Mouse (Mus musculus) cerebellum, postnatal 14 days (tissue): Measurements from ENCODE around the gene Fndc3b.
"Not testable (repeated sequence)": the region's sequence is repeated elsewhere in the genome, so short reads cannot be mapped to it uniquely, and the experiment has no call there.

Experiments
- DNase-seq, 2 experiments: peaks; one replicate each; pipeline ENCODE4 v3.0.0; 2021; ENCODE audit warnings: mixed read lengths in 2 of 2

Gene Fndc3b

GRCm38 (mm10) chr3:27494066-27494465 lies 217.0 kb downstream of the Fndc3b start:
- no peak for DNase-seq

GRCm38 (mm10) chr3:27491821-27492220 lies 219.3 kb downstream of the Fndc3b start:
- peak in 1 of 2 experiments; percentile 24 for DNase-seq

- DNase-seq: no peak
Measured at GRCm38 (mm10) chr3:27491367-27491766, 219.7 kb downstream of the Fndc3b start.

GRCm38 (mm10) chr3:27490891-27491290 lies 220.2 kb downstream of the Fndc3b start:
- DNase-seq: no peak

- DNase-seq: no peak
Measured at GRCm38 (mm10) chr3:27489550-27489949, 221.6 kb downstream of the Fndc3b start.

- DNase-seq: no peak
Measured at GRCm38 (mm10) chr3:27485141-27485540, 226.0 kb downstream of the Fndc3b start.

- DNase-seq: no peak
Measured at GRCm38 (mm10) chr3:27484698-27485097, 226.4 kb downstream of the Fndc3b start.

GRCm38 (mm10) chr3:27483762-27484161 lies 227.3 kb downstream of the Fndc3b start:
- no peak for DNase-seq

- no peak for DNase-seq
Measured at GRCm38 (mm10) chr3:27483321-27483720, 227.8 kb downstream of the Fndc3b start.

GRCm38 (mm10) chr3:27481738-27482137 lies 229.4 kb downstream of the Fndc3b start:
- no peak for DNase-seq

- no peak for DNase-seq
Measured at GRCm38 (mm10) chr3:27479378-27479777, 231.7 kb downstream of the Fndc3b start.

- DNase-seq: peak; percentile 68 to 74
Measured at GRCm38 (mm10) chr3:27478563-27479156, 232.4 kb downstream of the Fndc3b start.

- not testable (repeated sequence) for DNase-seq
Measured at GRCm38 (mm10) chr3:27477749-27478148, 233.4 kb downstream of the Fndc3b start.

- DNase-seq: no peak
Measured at GRCm38 (mm10) chr3:27475899-27476298, 235.2 kb downstream of the Fndc3b start.

- no peak for DNase-seq
Measured at GRCm38 (mm10) chr3:27473801-27474599, 237.1 kb downstream of the Fndc3b start.

GRCm38 (mm10) chr3:27472846-27473245 lies 238.3 kb downstream of the Fndc3b start:
- DNase-seq: no peak

- no peak for DNase-seq
Measured at GRCm38 (mm10) chr3:27470781-27471180, 240.3 kb downstream of the Fndc3b start.

GRCm38 (mm10) chr3:27469971-27470370 lies 241.1 kb downstream of the Fndc3b start:
- no peak for DNase-seq

GRCm38 (mm10) chr3:27467505-27468020 lies 243.5 kb downstream of the Fndc3b start:
- DNase-seq: peak; percentile 35 to 64

- DNase-seq: peak; percentile 73
Measured at GRCm38 (mm10) chr3:27466297-27466901, 244.7 kb downstream of the Fndc3b start.

- no peak for DNase-seq
Measured at GRCm38 (mm10) chr3:27463373-27463772, 247.7 kb downstream of the Fndc3b start.

GRCm38 (mm10) chr3:27462934-27463333 lies 248.2 kb downstream of the Fndc3b start:
- no peak for DNase-seq

- DNase-seq: no peak
Measured at GRCm38 (mm10) chr3:27462316-27462902, 248.7 kb downstream of the Fndc3b start.
